Mouse (Mus musculus): Measurements from ENCODE around the gene Srcin1. TPM values are rescaled to one million over a fixed set of nuclear protein-coding genes. Genes with fewer than 3 reads are reported as not detected.

The Srcin1 gene
- polyA plus RNA-seq, 1 experiment = 0.32 TPM

GRCm38 (mm10) chr11:97543883-97544282 lies 32.1 kb downstream of the Srcin1 start:
- Histone ChIP-seq H3K4me3 (ENCODE audit: control insufficient read depth, insufficient read depth, low read length) (no peak overlapping the region), H3K36me3 (ENCODE audit: control insufficient read depth, insufficient read depth, low read length) (no peaks in the 10 kb centered on the region), H3K4me1 (replicated peaks; ENCODE audit: control insufficient read depth, insufficient read depth, low read length) (peaks cover 11% of the 10 kb centered on the region), H3K27me3 (ENCODE audit: control insufficient read depth, insufficient read depth, low read length) (peaks cover 22% of the 10 kb centered on the region), H3K27ac (ENCODE audit: control insufficient read depth, insufficient read depth, low read length) (no peak overlapping the region)
- DNase-seq = no peak
- no peak for TF ChIP-seq CTCF (IDR thresholded peaks at IDR 0.05; ENCODE audit: borderline replicate concordance, control insufficient read depth, extremely low read depth, insufficient read depth, low read length, poor library complexity)
- TF ChIP-seq POLR2A (IDR thresholded peaks at IDR 0.05; ENCODE audit: control insufficient read depth, extremely low read depth, insufficient read depth, low read length, poor library complexity) = no peak
- 91% methylated on average over 9 of the region's 9 CpGs for WGBS

- DNase-seq = no peak
- 89% methylated on average over 12 of the region's 12 CpGs for WGBS
Observed at GRCm38 (mm10) chr11:97543181-97543733, 32.7 kb downstream of the Srcin1 start.

GRCm38 (mm10) chr11:97542171-97543150 lies 33.5 kb downstream of the Srcin1 start:
- Histone ChIP-seq H3K4me3 (ENCODE audit: control insufficient read depth, insufficient read depth, low read length) (no peak overlapping the region), H3K27me3 (ENCODE audit: control insufficient read depth, insufficient read depth, low read length) (peaks cover 25% of the 10 kb centered on the region)

More at GRCm38 (mm10) chr11:97543181-97543733, 32.7 kb downstream of the Srcin1 start:
- TF ChIP-seq CTCF (IDR thresholded peaks at IDR 0.05; ENCODE audit: borderline replicate concordance, control insufficient read depth, extremely low read depth, insufficient read depth, low read length, poor library complexity) (no peak), POLR2A (IDR thresholded peaks at IDR 0.05; ENCODE audit: control insufficient read depth, extremely low read depth, insufficient read depth, low read length, poor library complexity) (no peak)
- Histone ChIP-seq H3K27me3 (ENCODE audit: control insufficient read depth, insufficient read depth, low read length) (peaks cover 22% of the 10 kb centered on the region), H3K4me3 (ENCODE audit: control insufficient read depth, insufficient read depth, low read length) (no peak overlapping the region), H3K36me3 (ENCODE audit: control insufficient read depth, insufficient read depth, low read length) (no peaks in the 10 kb centered on the region), H3K4me1 (replicated peaks; ENCODE audit: control insufficient read depth, insufficient read depth, low read length) (peaks cover 11% of the 10 kb centered on the region), H3K27ac (ENCODE audit: control insufficient read depth, insufficient read depth, low read length) (no peak overlapping the region)

GRCm38 (mm10) chr11:97540604-97541003 lies 35.4 kb downstream of the Srcin1 start:
- Histone ChIP-seq H3K36me3 (ENCODE audit: control insufficient read depth, insufficient read depth, low read length) (no peaks in the 10 kb centered on the region), H3K27ac (ENCODE audit: control insufficient read depth, insufficient read depth, low read length) (no peak overlapping the region), H3K27me3 (ENCODE audit: control insufficient read depth, insufficient read depth, low read length) (peaks cover 19% of the 10 kb centered on the region; the same call in 1 of the 2 replicates), H3K4me3 (ENCODE audit: control insufficient read depth, insufficient read depth, low read length) (no peak overlapping the region), H3K4me1 (replicated peaks; ENCODE audit: control insufficient read depth, insufficient read depth, low read length) (peaks cover 3% of the 10 kb centered on the region)
- TF ChIP-seq POLR2A (IDR thresholded peaks at IDR 0.05; ENCODE audit: control insufficient read depth, extremely low read depth, insufficient read depth, low read length, poor library complexity) = no peak
- TF ChIP-seq CTCF (IDR thresholded peaks at IDR 0.05; ENCODE audit: borderline replicate concordance, control insufficient read depth, extremely low read depth, insufficient read depth, low read length, poor library complexity) = no peak
- no peak for DNase-seq
- 39% methylated on average over 3 of the region's 3 CpGs for WGBS

More at GRCm38 (mm10) chr11:97542171-97543150, 33.5 kb downstream of the Srcin1 start:
- no peaks in the 10 kb centered on the region for H3K36me3 ChIP-seq (ENCODE audit: control insufficient read depth, insufficient read depth, low read length)
- WGBS = 97% methylated on average over 22 of the region's 22 CpGs
- peaks cover 11% of the 10 kb centered on the region for H3K4me1 ChIP-seq (replicated peaks; ENCODE audit: control insufficient read depth, insufficient read depth, low read length)
- H3K27ac ChIP-seq (ENCODE audit: control insufficient read depth, insufficient read depth, low read length) = no peak overlapping the region
- DNase-seq = no peak
- no peak for TF ChIP-seq CTCF (IDR thresholded peaks at IDR 0.05; ENCODE audit: borderline replicate concordance, control insufficient read depth, extremely low read depth, insufficient read depth, low read length, poor library complexity)
- TF ChIP-seq POLR2A (IDR thresholded peaks at IDR 0.05; ENCODE audit: control insufficient read depth, extremely low read depth, insufficient read depth, low read length, poor library complexity) = no peak

GRCm38 (mm10) chr11:97540136-97540535 lies 35.9 kb downstream of the Srcin1 start:
- no peak overlapping the region for H3K4me3 ChIP-seq (ENCODE audit: control insufficient read depth, insufficient read depth, low read length)
- peaks cover 16% of the 10 kb centered on the region; the same call in 1 of the 2 replicates for H3K27me3 ChIP-seq (ENCODE audit: control insufficient read depth, insufficient read depth, low read length)
- H3K36me3 ChIP-seq (ENCODE audit: control insufficient read depth, insufficient read depth, low read length) = no peaks in the 10 kb centered on the region
- WGBS = 6% methylated on average over 3 of the region's 3 CpGs
- peaks cover 4% of the 10 kb centered on the region for H3K4me1 ChIP-seq (replicated peaks; ENCODE audit: control insufficient read depth, insufficient read depth, low read length)
- no peak overlapping the region for H3K27ac ChIP-seq (ENCODE audit: control insufficient read depth, insufficient read depth, low read length)
- no peak for DNase-seq
- TF ChIP-seq POLR2A (IDR thresholded peaks at IDR 0.05; ENCODE audit: control insufficient read depth, extremely low read depth, insufficient read depth, low read length, poor library complexity) = no peak
- TF ChIP-seq CTCF (IDR thresholded peaks at IDR 0.05; ENCODE audit: borderline replicate concordance, control insufficient read depth, extremely low read depth, insufficient read depth, low read length, poor library complexity) = no peak

- no peak for DNase-seq
- Histone ChIP-seq H3K4me3 (ENCODE audit: control insufficient read depth, insufficient read depth, low read length) (no peak overlapping the region), H3K27me3 (ENCODE audit: control insufficient read depth, insufficient read depth, low read length) (peaks cover 20% of the 10 kb centered on the region; the same call in 1 of the 2 replicates), H3K27ac (ENCODE audit: control insufficient read depth, insufficient read depth, low read length) (no peak overlapping the region), H3K4me1 (replicated peaks; ENCODE audit: control insufficient read depth, insufficient read depth, low read length) (peaks cover 10% of the 10 kb centered on the region), H3K36me3 (ENCODE audit: control insufficient read depth, insufficient read depth, low read length) (no peaks in the 10 kb centered on the region)
- no peak for TF ChIP-seq CTCF (IDR thresholded peaks at IDR 0.05; ENCODE audit: borderline replicate concordance, control insufficient read depth, extremely low read depth, insufficient read depth, low read length, poor library complexity)
- TF ChIP-seq POLR2A (IDR thresholded peaks at IDR 0.05; ENCODE audit: control insufficient read depth, extremely low read depth, insufficient read depth, low read length, poor library complexity) = no peak
- 80% methylated on average over 5 of the region's 5 CpGs for WGBS
Observed at GRCm38 (mm10) chr11:97539622-97540021, 36.4 kb downstream of the Srcin1 start.
